Comparison of ENCODE assay signal across 24 mouse cellular contexts in the genomic region with DNA sequence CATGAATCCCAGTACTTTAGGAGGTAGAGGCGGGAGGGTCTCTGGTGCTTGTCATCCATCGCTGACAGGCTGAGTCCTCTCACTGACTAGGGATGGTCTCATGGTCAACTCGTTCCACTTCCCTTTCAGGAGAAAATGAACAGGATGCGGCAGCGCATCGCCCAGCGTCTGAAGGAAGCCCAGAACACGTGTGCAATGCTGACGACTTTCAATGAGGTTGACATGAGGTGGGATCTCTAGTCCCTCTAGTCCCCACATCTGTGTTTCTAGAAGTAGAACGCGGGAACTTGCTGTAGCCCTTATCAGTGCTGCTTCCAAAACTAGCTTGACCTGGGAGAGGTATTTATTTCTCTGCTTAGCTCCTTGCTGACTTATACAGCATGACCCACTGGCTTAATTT. TPM values are rescaled to one million over a fixed set of nuclear protein-coding genes. Genes with fewer than 3 reads are reported as not detected.
DNase-seq lines count a peak whose midpoint lies in the region; ATAC-seq and TF ChIP-seq lines count a peak whose summit lies in the region.
"Had no signal": no experiment of that assay in that cellular context is flagged by ENCODE, and none has a peak within 500 bp of the region (broad histone marks: within the 10 kb centered on the region; RNA-seq: fewer than 3 reads in every experiment).

No protein-coding gene starts in this region.

- no peak for TF ChIP-seq RAD21 in CH12.LX (IDR thresholded peaks at IDR 0.05; ENCODE audit: low read depth, low read length)

- peaks cover 36% of the 10 kb centered on the region for H3K36me3 ChIP-seq in spleen, adult 2 months (ENCODE audit: control insufficient read depth, insufficient read depth, low read length)
- peaks cover 48 to 82% of the 10 kb centered on the region in 2 experiments for H3K36me3 ChIP-seq in CH12.LX (replicated peaks in 1 of 2; ENCODE audit: control insufficient read depth in 1 of 2, insufficient read depth in 1 of 2, low read length in 1 of 2)

- no peaks in the 10 kb centered on the region for H3K9me3 ChIP-seq in CH12.LX (replicated peaks; ENCODE audit: low read length)
- H3K9me3 ChIP-seq: intestine, embryonic 15.5 days; limb, embryonic 15.5 days; midbrain, embryonic 10.5 days; neural tube, embryonic 15.5 days had no signal

- peak; percentile 62 for ATAC-seq in monocyte, adult 5-6 weeks (replicated peaks; ENCODE audit: insufficient number of reproducible peaks, low FRiP score, low TSS enrichment, poor library complexity, severe bottlenecking)
- ATAC-seq: forebrain, embryonic 16.5 days; hindbrain, embryonic 16.5 days; intestine, embryonic 15.5 days; midbrain, embryonic 16.5 days had no signal

- no peak overlapping the region for H3K4me3 ChIP-seq in spleen, adult 2 months (ENCODE audit: extremely low read depth, insufficient read depth, insufficient read length)
- H3K4me3 ChIP-seq in CH12.LX (replicated peaks in 1 of 3; ENCODE audit: low read depth in 2 of 3, low read length in 2 of 3, poor library complexity in 1 of 3): no peak overlapping the region
- no peak overlapping the region for H3K4me3 ChIP-seq in bone marrow macrophage, adult 2 months (ENCODE audit: insufficient read depth, low read length)
- H3K4me3 ChIP-seq: intestine, embryonic 15.5 days; limb, embryonic 15.5 days; midbrain, embryonic 10.5 days; neural tube, embryonic 15.5 days had no signal

- peaks cover 2% of the 10 kb centered on the region; the same call in 1 of the 2 replicates for H3K4me1 ChIP-seq in spleen, adult 2 months (ENCODE audit: control insufficient read depth, insufficient read depth, insufficient read length)
- H3K4me1 ChIP-seq in CH12.LX (ENCODE audit: control insufficient read depth in 1 of 2, insufficient read depth in 2 of 2): peaks cover 21 to 36% of the 10 kb centered on the region in 2 experiments
- H3K4me1 ChIP-seq in bone marrow macrophage, adult 2 months (ENCODE audit: control insufficient read depth, insufficient read depth, low read length): peaks cover 33% of the 10 kb centered on the region
- H3K4me1 ChIP-seq: intestine, embryonic 15.5 days; limb, embryonic 15.5 days; midbrain, embryonic 10.5 days; neural tube, embryonic 15.5 days had no signal

- peaks cover 8% of the 10 kb centered on the region for H3K79me2 ChIP-seq in CH12.LX (replicated peaks; ENCODE audit: control insufficient read depth, extremely low read depth, insufficient read depth, poor library complexity, severe bottlenecking)

- in situ Hi-C loops in CH12.LX (cut with MboI; ENCODE audit: low pct_ligation_motif_present, low pct_unique_long_range_greater_than_20kb, low sequenced_read_pairs): no loop called here

- TF ChIP-seq CTCF in spleen, adult 2 months (IDR thresholded peaks at IDR 0.05; ENCODE audit: extremely low read depth, insufficient read depth, insufficient read length, insufficient replicate concordance): no peak
- no peak for TF ChIP-seq CTCF in CH12.LX (conservative IDR thresholded peaks at IDR 0.05 in 1 of 2, IDR thresholded peaks at IDR 0.05 in 1 of 2; ENCODE audit: low read depth in 2 of 2, low read length in 2 of 2)
- TF ChIP-seq CTCF in bone marrow macrophage, adult 2 months (IDR thresholded peaks at IDR 0.05; ENCODE audit: low read depth, low read length): no peak

- TF ChIP-seq EP300 in CH12.LX (IDR thresholded peaks at IDR 0.05; ENCODE audit: low read length): no peak

- dilution Hi-C loops in CH12.LX (cut with MboI; ENCODE audit: extremely low pct_ligation_motif_present, extremely low pct_unique_long_range_greater_than_20kb, low sequenced_read_pairs): no loop called here

- no peaks in the 10 kb centered on the region for H3K27me3 ChIP-seq in spleen, adult 2 months (ENCODE audit: control insufficient read depth, insufficient read depth, low read length)
- no peaks in the 10 kb centered on the region for H3K27me3 ChIP-seq in CH12.LX (replicated peaks)
- H3K27me3 ChIP-seq: intestine, embryonic 15.5 days; limb, embryonic 15.5 days; neural tube, embryonic 15.5 days had no signal

- DNase-seq in spleen, adult 2 months (ENCODE audit: low read depth in 1 of 2, low spot score in 2 of 2): no peak
- DNase-seq in spleen, postnatal 14 days (ENCODE audit: low spot score in 2 of 2): no peak
- DNase-seq in CH12.LX (ENCODE audit: extremely low read depth): peak; percentile 57
- no peak for DNase-seq in retina, embryonic 14.5 days (ENCODE audit: low spot score)
- DNase-seq in layer of hippocampus, adult 8-10 months (ENCODE audit: low spot score in 2 of 2): no peak
- DNase-seq: adrenal gland, postnatal 36 days; cerebellum, adult 11-12 months; cerebellum, postnatal 25 days; gastrocnemius, postnatal 14 days; kidney, adult 8-10 months; kidney, postnatal 10 days; left cerebral cortex, postnatal 4 days; lung, embryonic 14.5 days had no signal

- WGBS in spleen, adult 2 months: 45% methylated on average over 11 of the region's 11 CpGs

- TF ChIP-seq POLR2A in spleen, adult 2 months (IDR thresholded peaks at IDR 0.05; ENCODE audit: low read depth, low read length): no peak
- no peak for TF ChIP-seq POLR2A in CH12.LX (IDR thresholded peaks at IDR 0.05; ENCODE audit: low read depth, low read length)
- TF ChIP-seq POLR2A in bone marrow macrophage, adult 2 months (IDR thresholded peaks at IDR 0.05; ENCODE audit: borderline replicate concordance, low read depth, low read length): no peak

- H3K27ac ChIP-seq in spleen, adult 2 months (ENCODE audit: insufficient read depth, low read length): peak overlapping the region; percentile 76
- H3K27ac ChIP-seq in CH12.LX (ENCODE audit: insufficient read depth, low read depth): peak overlapping the region; percentile 75
- peak overlapping the region; percentile 68 for H3K27ac ChIP-seq in bone marrow macrophage, adult 2 months (ENCODE audit: insufficient read depth, low read depth, low read length)
- H3K27ac ChIP-seq: intestine, embryonic 15.5 days; limb, embryonic 15.5 days; liver, embryonic 14.5 days; midbrain, embryonic 10.5 days; neural tube, embryonic 15.5 days had no signal

- peak overlapping the region; percentile 82 for H3K4me2 ChIP-seq in CH12.LX (ENCODE audit: insufficient read depth, low read depth, poor library complexity, severe bottlenecking)
- H3K4me2 ChIP-seq: intestine, embryonic 15.5 days; limb, embryonic 15.5 days; lung, embryonic 14.5 days; neural tube, embryonic 15.5 days had no signal

- H3K9ac ChIP-seq in CH12.LX (ENCODE audit: insufficient read depth, low read depth): no peak overlapping the region
- H3K9ac ChIP-seq: intestine, embryonic 15.5 days; limb, embryonic 15.5 days; liver, embryonic 14.5 days; lung, embryonic 14.5 days; neural tube, embryonic 15.5 days had no signal

TF ChIP-seq in CH12.LX, 34 proteins besides CTCF, POLR2A, EP300 and RAD21 (continues in another document):
- TF ChIP-seq MYC (IDR thresholded peaks at IDR 0.05; ENCODE audit: low read depth, low read length): peak; percentile 92
- TF ChIP-seq CHD2 (IDR thresholded peaks at IDR 0.05; ENCODE audit: low read length): no peak
- TF ChIP-seq POLR2AphosphoS2 (IDR thresholded peaks at IDR 0.05; ENCODE audit: low read depth, low read length): no peak
- TF ChIP-seq UBTF (IDR thresholded peaks at IDR 0.05; ENCODE audit: low read depth, low read length): no peak
- no peak for TF ChIP-seq ZNF384 (IDR thresholded peaks at IDR 0.05; ENCODE audit: low read depth, low read length)
- TF ChIP-seq GABPA (IDR thresholded peaks at IDR 0.05; ENCODE audit: insufficient replicate concordance, low read depth, low read length): no peak
- TF ChIP-seq USF2 (conservative IDR thresholded peaks at IDR 0.05; ENCODE audit: low read depth, low read length): 0 out of 2 replicates have a peak, but pooled peaks have one; percentile 17
- TF ChIP-seq E2F4 (IDR thresholded peaks at IDR 0.05; ENCODE audit: insufficient replicate concordance, low read depth, low read length): peak; percentile 59; the same call in 1 of the 2 replicates
- peak; percentile 8; the same call in 1 of the 2 replicates for TF ChIP-seq USF1 (IDR thresholded peaks at IDR 0.05; ENCODE audit: low read depth, low read length)
- TF ChIP-seq SMC3 (IDR thresholded peaks at IDR 0.05; ENCODE audit: low read depth, low read length): no peak
- TF ChIP-seq MXI1 (IDR thresholded peaks at IDR 0.05; ENCODE audit: low read depth, low read length): peak; percentile 90
- TF ChIP-seq TCF12 (IDR thresholded peaks at IDR 0.05; ENCODE audit: low read depth, low read length): no peak

RNA-seq across cellular contexts. Expression of a gene that starts 13.0 kb away (rescaled TPM):
- 49.5 and 54.6 TPM in 2 replicates for polyA plus RNA-seq in spleen, adult 2 months (2012; rRNA removed)
- 116 and 122 TPM in 2 replicates for total RNA-seq in CH12.LX (2012; rRNA removed)
- total RNA-seq in CH12.LX (2014; rRNA removed): 144 TPM in 2 replicates
- 165 and 208 TPM in 2 replicates for polyA plus RNA-seq in CH12.LX (2012; ENCODE audit: insufficient read length, low read depth)
- polyA plus RNA-seq in bone marrow macrophage, adult 2 months (2012; ENCODE audit: insufficient read depth, insufficient read length, missing spikeins): 86.0 and 92.0 TPM in 2 replicates
- total RNA-seq in monocyte, adult 5-6 weeks (2017): 309 to 346 TPM (median 316 TPM) in 3 replicates
- 100 to 1,000 TPM; 145 to 175 (median 158) TPM for total RNA-seq in layer of hippocampus, adult 8-10 months (2022)

RNA-seq across cellular contexts. Expression of a gene that starts 13.1 kb away (rescaled TPM):
- polyA plus RNA-seq in spleen, adult 2 months (2012; rRNA removed): 1.8 and 2.6 TPM in 2 replicates
- total RNA-seq in CH12.LX (2012; rRNA removed) (11.6 and 13.3 TPM in 2 replicates), CH12.LX (2014; rRNA removed) (2.4 TPM in 2 replicates)
- polyA plus RNA-seq in CH12.LX (2012; ENCODE audit: insufficient read length, low read depth): 4.5 and 5.2 TPM in 2 replicates
- 1.4 and 3.1 TPM in 2 replicates for polyA plus RNA-seq in bone marrow macrophage, adult 2 months (2012; ENCODE audit: insufficient read depth, insufficient read length, missing spikeins)
- total RNA-seq in monocyte, adult 5-6 weeks (2017): 5.0 TPM in 1 of 3 replicates, not detected in the others
- 1 to 10 TPM; 2.2 to 3.2 (median 2.6) TPM for total RNA-seq in layer of hippocampus, adult 8-10 months (2022)

RNA-seq across cellular contexts. Expression of a gene that starts 27.4 kb away (rescaled TPM):
- polyA plus RNA-seq in spleen, adult 2 months (2012; rRNA removed): 0.53 and 0.63 TPM in 2 replicates
- total RNA-seq in CH12.LX (2012; rRNA removed): 0.21 and 0.97 TPM in 2 replicates
- total RNA-seq in CH12.LX (2014; rRNA removed): 0.36 and 0.43 TPM in 2 replicates
- polyA plus RNA-seq in CH12.LX (2012; ENCODE audit: insufficient read length, low read depth): 0.59 and 0.86 TPM in 2 replicates
- polyA plus RNA-seq in bone marrow macrophage, adult 2 months (2012; ENCODE audit: insufficient read depth, insufficient read length, missing spikeins): not detected in 2 replicates
- 0.19 TPM in 1 of 3 replicates, not detected in the others for total RNA-seq in monocyte, adult 5-6 weeks (2017)
- total RNA-seq in layer of hippocampus, adult 8-10 months (2022): 10 to 100 TPM; 35.8 to 43.4 (median 39.8) TPM
- total RNA-seq: hematopoietic stem cell, adult 5-6 weeks had no signal

RNA-seq across cellular contexts. Expression of a gene that starts 53.9 kb away (rescaled TPM):
- polyA plus RNA-seq in spleen, adult 2 months (2012; rRNA removed): 0.46 and 0.84 TPM in 2 replicates
- total RNA-seq in CH12.LX (2012; rRNA removed) (0.34 and 0.50 TPM in 2 replicates), CH12.LX (2014; rRNA removed) (0.64 and 0.76 TPM in 2 replicates)
- polyA plus RNA-seq in CH12.LX (2012; ENCODE audit: insufficient read length, low read depth): 0.73 and 1.7 TPM in 2 replicates
- 2.2 TPM in 2 replicates for polyA plus RNA-seq in bone marrow macrophage, adult 2 months (2012; ENCODE audit: insufficient read depth, insufficient read length, missing spikeins)
- total RNA-seq in monocyte, adult 5-6 weeks (2017): not detected in 3 replicates
- total RNA-seq in layer of hippocampus, adult 8-10 months (2022): 1 to 10 TPM; 4.2 to 6.6 (median 6.1) TPM

Comparison
In these comparisons a context has a peak if more than half of its experiments do, and no peak if none do; other contexts are left out.
1. RNA of a gene that starts 27.4 kb away (total RNA-seq): 35.8 to 43.4 TPM in layer of hippocampus, adult 8-10 months; 0.21 to 0.97 TPM in CH12.LX and 0.19 TPM in monocyte, adult 5-6 weeks; every median in the first group is over 10 times any median in the second.
2. Peak in every context shown above with its lines, with median percentiles within 50 percentile points of each other: H3K27ac ChIP-seq.